Mouse (Mus musculus) stomach, adult 2 months (tissue): Measurements from ENCODE around the gene Gm44790. TPM values are rescaled to one million over a fixed set of nuclear protein-coding genes. Genes with fewer than 3 reads are reported as not detected.

ENCODE experiments used
- polyA plus RNA-seq: library from polyadenylated mRNA; depleted of rRNA; stranded (reverse); fragments of >200 nt; gene quantifications from 2 replicates; pipeline ENCODE4 v1.2.3, GENCODE M21; 2012; rRNA removed

Gene Gm44790
- polyA plus RNA-seq = 1.5 and 3.6 TPM in 2 replicates

DNA sequence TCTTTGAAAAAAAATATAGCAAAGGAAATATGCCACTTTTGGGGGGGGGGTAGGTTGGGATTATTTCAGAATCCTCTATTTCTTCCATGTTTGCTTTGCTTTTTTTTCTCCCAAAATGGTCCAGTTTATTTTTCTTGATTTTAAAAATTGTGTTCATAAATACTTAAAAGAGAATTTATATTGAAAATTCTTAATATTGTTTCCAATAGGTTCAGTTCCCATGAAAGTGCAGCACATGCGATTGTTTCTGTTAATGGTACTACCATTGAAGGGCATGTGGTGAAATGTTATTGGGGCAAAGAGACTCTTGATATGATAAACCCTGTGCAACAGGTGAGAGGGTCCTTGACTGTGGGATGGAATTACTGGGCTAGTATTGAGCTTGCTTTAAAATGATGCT is at the start of gene Gm44790:
Gene Gm44790, plus strand, starts transcription at position 301 of the 400 bp plus-strand sequence.

DNA sequence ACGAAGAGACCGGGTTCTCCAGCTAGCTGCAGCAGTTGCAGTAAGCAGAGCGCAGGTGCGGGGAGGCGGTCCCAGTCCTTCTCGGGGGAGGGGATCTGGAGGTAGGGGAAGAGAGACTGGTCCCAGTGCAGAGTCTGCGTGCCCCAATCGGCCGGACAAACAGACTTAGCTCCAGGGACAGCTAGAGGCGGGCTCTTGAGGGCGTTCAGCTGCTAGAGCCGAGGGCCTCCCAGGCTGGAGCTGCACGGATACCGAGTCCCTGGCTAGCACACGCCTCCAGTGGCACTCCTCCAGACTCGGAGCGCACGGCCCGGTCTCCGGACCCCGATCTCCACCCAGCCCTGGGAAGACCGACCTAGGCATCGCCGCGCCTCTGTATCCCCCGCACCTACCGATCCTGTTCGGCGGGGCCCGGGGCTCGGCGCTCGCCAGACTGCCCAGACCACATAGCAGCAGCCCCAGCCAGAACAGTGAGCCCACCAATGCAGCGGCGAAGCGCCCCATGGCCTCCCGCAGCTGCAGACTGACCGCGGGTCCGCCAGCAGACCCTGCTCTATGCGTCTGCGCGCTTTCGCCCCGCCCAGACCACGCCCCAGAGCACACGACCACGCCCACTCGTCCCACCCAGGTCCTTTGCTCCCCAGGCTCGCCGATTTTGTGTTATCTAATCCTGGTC is 29.7 kb upstream of the Gm44790 start, which contains the start of gene Pcyox1:
Gene Pcyox1, minus strand, starts transcription at position 574 of the 676 bp plus-strand sequence.

DNA sequence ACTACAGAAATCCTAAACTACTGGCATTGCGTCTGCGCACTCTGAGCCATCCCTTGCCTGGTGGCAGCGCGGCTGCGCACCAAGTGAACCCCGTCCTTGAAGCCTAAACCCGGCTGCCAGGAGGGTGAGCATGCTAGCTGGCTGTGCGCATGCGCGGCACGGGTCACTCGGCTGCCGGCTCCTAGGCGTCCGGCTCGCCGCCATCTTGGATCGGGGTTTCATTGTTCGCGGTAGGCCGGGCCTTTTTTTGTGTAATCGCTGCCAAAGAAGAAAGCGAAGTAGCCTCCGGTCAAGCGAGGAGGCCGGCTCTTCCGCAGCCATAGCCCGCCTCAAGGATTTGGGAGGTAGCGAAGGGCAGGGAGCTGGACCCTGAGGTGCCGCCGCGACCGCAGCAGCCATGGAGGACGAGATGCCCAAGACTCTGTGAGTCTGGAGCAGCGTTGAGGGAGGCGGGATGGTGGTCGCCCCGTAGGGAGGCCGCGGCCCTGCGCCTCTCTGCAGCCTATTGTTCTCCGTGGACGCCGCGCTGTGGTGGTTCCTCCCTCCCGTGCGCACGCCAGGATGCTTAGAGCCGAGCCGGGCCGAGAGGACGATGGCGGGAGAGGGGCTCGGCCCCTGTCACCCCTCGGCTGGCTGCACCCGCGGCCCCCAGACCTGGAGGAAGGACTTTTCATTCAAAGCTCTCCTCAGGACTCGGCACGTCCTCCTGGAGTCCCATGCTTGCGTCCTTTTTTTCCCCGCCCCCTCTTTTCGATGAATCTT is 22.2 kb upstream of the Gm44790 start, which contains the start of gene Tia1:
Gene Tia1, plus strand, starts transcription at position 120 of the 762 bp plus-strand sequence.

DNA sequence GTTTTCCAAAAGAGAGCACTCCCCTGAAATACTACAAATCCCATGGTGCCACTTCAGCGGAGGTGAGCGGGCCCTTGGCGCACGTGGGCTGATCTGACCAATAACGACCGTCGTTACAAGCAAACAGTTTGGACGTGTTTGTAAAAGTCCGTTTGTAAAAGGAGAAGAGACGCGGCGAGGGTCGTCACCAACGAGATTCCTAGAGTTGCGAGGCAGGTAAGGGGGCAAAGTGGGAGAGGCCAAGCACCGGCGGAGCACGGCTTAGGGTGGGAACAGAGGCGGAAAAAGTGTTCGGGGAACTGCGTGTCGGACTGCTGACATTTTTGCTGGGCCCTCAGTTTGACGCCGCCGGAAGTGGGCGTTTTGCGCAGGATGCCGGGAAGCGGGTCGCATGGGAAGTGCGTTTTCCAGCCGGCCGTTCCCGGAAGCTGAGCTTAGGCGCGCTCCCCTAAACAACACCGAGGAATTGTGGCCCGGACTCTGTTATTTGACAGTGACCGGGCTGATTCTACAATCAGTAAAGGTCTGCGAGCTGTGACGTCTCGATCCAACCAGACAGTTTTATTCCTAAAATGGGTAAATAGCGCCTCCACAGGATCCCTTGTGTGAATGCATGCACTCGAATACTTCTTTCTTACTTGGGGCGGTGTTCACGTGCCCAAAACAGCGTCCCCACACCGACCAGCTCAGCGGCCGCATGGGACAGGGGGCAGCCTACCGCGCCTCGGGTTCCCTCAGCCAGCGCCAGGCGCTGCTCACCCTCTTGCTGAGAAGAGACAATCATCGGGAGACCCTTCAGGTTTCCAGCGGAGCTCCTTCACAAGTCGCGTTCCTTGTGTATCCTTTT is 12.0 kb downstream of the Gm44790 start, which contains the start of gene C87436:
Gene C87436, plus strand, starts transcription at position 103 of the 847 bp plus-strand sequence.

Other genes starting within 250 kb of the Gm44790 start
- gene Tgfa, start 231.4 kb upstream of the Gm44790 start, polyA plus RNA-seq = 14.0 and 17.2 TPM in 2 replicates
- 6.9 and 7.5 TPM in 2 replicates for gene Fam136a, start 61.0 kb upstream of the Gm44790 start, polyA plus RNA-seq
- gene Snrpg, start 55.4 kb upstream of the Gm44790 start, polyA plus RNA-seq = 6.6 and 9.0 TPM in 2 replicates
- 14.1 and 16.2 TPM in 2 replicates for gene Pcyox1, start 29.5 kb upstream of the Gm44790 start, polyA plus RNA-seq
- 3.7 and 3.8 TPM in 2 replicates for gene Tia1, start 22.4 kb upstream of the Gm44790 start, polyA plus RNA-seq
- gene C87436, start 11.7 kb downstream of the Gm44790 start, polyA plus RNA-seq = 1.8 and 2.6 TPM in 2 replicates
- 149 and 169 TPM in 2 replicates for gene Pcbp1, start 99.7 kb downstream of the Gm44790 start, polyA plus RNA-seq
- gene Asprv1, start 201.5 kb downstream of the Gm44790 start, polyA plus RNA-seq = 127 and 206 TPM in 2 replicates
- gene Mxd1, start 242.5 kb downstream of the Gm44790 start, polyA plus RNA-seq = 24.7 and 27.2 TPM in 2 replicates